Mouse (Mus musculus) heart, embryonic 16.5 days (tissue): Measurements from ENCODE around the gene Cnot3. TPM values are rescaled to one million over a fixed set of nuclear protein-coding genes. Genes with fewer than 3 reads are reported as not detected.
"Not testable (repeated sequence)": the region's sequence is repeated elsewhere in the genome, so short reads cannot be mapped to it uniquely, and the experiment has no call there.

Experiments used
- ATAC-seq: fragments of 200-750 bp; cut with Nextera tagmentation; replicated peaks from 2 replicates; pipeline ENCODE4 v1.8.0; 2017; ENCODE audit warnings: moderate number of reproducible peaks; ENCODE audit not compliant: insufficient read depth, low FRiP score; ENCODE audit errors: extremely low read depth
- H3K27ac ChIP-seq: fragments of 300-500 bp; sonication (generic); 2 replicates; pipeline ENCODE4 v1.5.1; 2014; ENCODE audit warnings: mild to moderate bottlenecking, low read length, control low read depth, moderate library complexity
- H3K27me3 ChIP-seq: fragments of 300-500 bp; sonication (generic); 2 replicates; pipeline ENCODE4 v1.6.1; 2014; ENCODE audit warnings: low read length, mixed read lengths; ENCODE audit not compliant: control insufficient read depth, insufficient read depth
- H3K36me3 ChIP-seq: fragments of 300-500 bp; sonication (generic); 2 replicates; pipeline ENCODE4 v1.6.1; 2014; ENCODE audit not compliant: control insufficient read depth, insufficient read depth
- H3K4me1 ChIP-seq: fragments of 300-500 bp; sonication (generic); 2 replicates; pipeline ENCODE4 v1.6.1; 2014; ENCODE audit warnings: low read length, mixed read lengths; ENCODE audit not compliant: control insufficient read depth, insufficient read depth
- H3K4me2 ChIP-seq: fragments of 300-500 bp; sonication (generic); 2 replicates; pipeline ENCODE4 v1.6.1; 2014; ENCODE audit warnings: low read depth, mild to moderate bottlenecking, control low read depth, low read length
- H3K4me3 ChIP-seq: fragments of 300-500 bp; sonication (generic); 2 replicates; pipeline ENCODE4 v1.5.1; 2014; ENCODE audit warnings: mild to moderate bottlenecking, control low read depth, low read length
- H3K9ac ChIP-seq: fragments of 300-500 bp; sonication (generic); 2 replicates; pipeline ENCODE4 v1.6.1; 2014; ENCODE audit warnings: low read length, control low read depth
- H3K9me3 ChIP-seq: fragments of 300-500 bp; sonication (generic); replicated peaks from 2 replicates; pipeline ENCODE4 v1.6.1; 2016; ENCODE audit warnings: low read length; ENCODE audit not compliant: control insufficient read depth
- WGBS: fragments of 180-500 bp; shearing (Covaris S2); extraction: QIAGEN DNeasy Blood & Tissue Kit; methylation state at CpG from one replicate; pipeline ENCODE4 v1.1.7; 2014; 5-methylcytosine and 5-hydroxymethylcytosine counted together
- polyA plus RNA-seq: library from polyadenylated mRNA; unstranded; fragments of >200 nt; fragmentation: Nextera tagmentation; extraction: Ambion mirVana; gene quantifications from 2 replicates; pipeline ENCODE4 v1.2.1, GENCODE M21; 2015

The Cnot3 gene
- polyA plus RNA-seq, 1 experiment from 2014 or later: 32.9 TPM

DNA sequence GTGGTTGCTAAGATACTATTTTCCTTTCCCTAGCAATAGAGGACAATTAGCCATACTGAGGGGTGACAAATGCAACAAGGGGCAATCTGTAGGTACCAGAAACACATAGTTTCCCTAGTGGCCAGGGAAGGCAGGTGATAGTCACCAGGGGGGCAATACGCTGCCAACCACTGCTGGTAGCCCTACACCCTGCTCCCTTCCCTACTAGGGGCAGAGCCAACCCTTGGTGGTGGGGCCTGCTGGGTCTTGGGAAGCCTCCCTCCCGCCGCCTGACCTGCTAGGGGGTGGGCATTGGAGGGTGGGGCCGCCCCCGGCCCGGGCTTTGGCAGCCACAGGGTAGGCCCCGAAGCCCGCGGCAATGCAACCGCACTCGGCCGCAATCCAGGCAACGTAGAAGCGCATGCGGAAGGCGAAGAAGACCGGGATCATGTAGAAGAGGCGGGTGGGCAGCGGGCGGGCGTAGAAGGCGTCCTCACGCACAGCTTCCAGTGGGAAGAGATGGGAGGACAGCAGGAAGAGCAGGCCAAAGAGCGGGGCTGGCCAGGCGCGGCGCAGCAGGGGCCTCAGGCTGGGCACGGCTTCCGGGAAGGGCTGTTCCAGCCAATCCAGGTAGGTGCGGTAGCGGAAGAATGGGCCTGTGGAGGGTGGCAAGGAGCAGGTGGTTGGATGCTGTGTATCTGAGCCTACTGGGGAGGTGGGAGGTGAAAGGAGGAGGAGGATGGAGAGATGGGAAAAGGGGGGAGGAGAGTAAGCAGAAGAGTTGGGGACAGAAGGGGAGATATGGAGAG, 40.5 kb downstream of the Cnot3 start:
- ATAC-seq: no peak
- no peaks in the 10 kb centered on the region for H3K27me3 ChIP-seq
- H3K4me2 ChIP-seq: no peak overlapping the region
- no peak overlapping the region for H3K9ac ChIP-seq
- H3K9me3 ChIP-seq: no peaks in the 10 kb centered on the region
- WGBS: 83% methylated on average over 31 of the region's 31 CpGs
- no peaks in the 10 kb centered on the region for H3K4me1 ChIP-seq
- H3K4me3 ChIP-seq: no peak overlapping the region
- no peak overlapping the region for H3K27ac ChIP-seq
- H3K36me3 ChIP-seq: peaks cover 14% of the 10 kb centered on the region

GRCm38 (mm10) chr7:3691919-3692318, 46.9 kb downstream of the Cnot3 start:
- Histone ChIP-seq H3K4me1 (peaks cover 11% of the 10 kb centered on the region), H3K4me3 (peak overlapping the region; percentile 83), H3K27ac (no peak overlapping the region; the same call in 1 of the 2 replicates), H3K4me2 (peak overlapping the region; percentile 70), H3K27me3 (no peaks in the 10 kb centered on the region), H3K36me3 (peaks cover 10% of the 10 kb centered on the region), H3K9ac (peak overlapping the region; percentile 90), H3K9me3 (no peaks in the 10 kb centered on the region)
- 26% methylated on average over 3 of the region's 3 CpGs for WGBS
- no peak for ATAC-seq

GRCm38 (mm10) chr7:3692382-3692986, 47.4 kb downstream of the Cnot3 start, which contains the start of gene Tsen34:
Gene Tsen34, plus strand, starts transcription at chr7:3692863.
- under 1% methylated on average over 49 of the region's 49 CpGs for WGBS
- H3K36me3 ChIP-seq: peaks cover 14% of the 10 kb centered on the region
- H3K27me3 ChIP-seq: no peaks in the 10 kb centered on the region
- peaks cover 11% of the 10 kb centered on the region for H3K4me1 ChIP-seq
- peak within 1 kb of the TSS; percentile 92 for H3K27ac ChIP-seq
- peak within 1 kb of the TSS; percentile 83 for H3K4me3 ChIP-seq
- H3K9ac ChIP-seq: peak within 1 kb of the TSS; percentile 90
- H3K9me3 ChIP-seq: no peaks in the 10 kb centered on the region
- no peak for ATAC-seq
- H3K4me2 ChIP-seq: peak within 1 kb of the TSS; percentile 70

DNA sequence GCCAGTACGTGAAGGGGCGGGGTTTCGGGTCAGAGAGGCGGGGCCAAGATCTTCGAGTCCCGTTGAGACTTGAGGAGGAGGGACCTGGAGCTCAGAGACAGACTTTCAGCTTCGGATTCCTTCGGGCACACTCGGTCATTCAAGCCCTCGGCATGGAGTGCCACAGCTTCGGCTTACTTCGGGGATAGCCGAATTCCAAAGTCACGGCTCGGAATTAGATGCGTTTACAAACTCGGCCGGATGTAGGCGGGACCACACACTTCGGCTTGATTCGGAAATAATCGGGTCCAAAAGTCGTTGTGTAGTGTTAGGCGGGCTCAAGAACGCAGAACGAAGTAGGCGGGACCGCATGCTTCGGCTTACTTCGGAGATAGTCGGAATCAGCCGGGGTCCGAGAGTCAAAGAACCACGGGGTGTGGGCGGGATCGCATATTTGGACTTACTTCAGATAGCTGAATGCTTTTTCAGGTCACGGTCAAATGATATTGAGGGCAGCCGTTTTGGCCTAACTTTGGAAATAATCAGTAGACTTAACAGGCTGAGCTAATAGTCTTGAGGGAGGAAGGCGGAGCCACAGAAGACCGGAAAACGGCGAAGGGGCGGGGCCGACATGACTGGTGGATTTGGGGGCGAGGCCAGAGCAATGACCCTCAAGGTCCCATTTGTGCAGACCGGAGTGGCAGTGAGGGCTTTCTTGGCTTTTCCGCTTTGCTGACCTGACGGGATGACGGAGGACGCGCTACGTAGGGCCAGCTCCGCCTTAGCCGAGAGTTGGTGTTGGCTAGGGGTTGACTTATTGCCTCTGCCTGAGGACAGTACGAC, 48.1 kb downstream of the Cnot3 start, which contains the start of gene Mboat7:
Mboat7 (minus strand) TSS at position 537 of the 822 bp plus-strand sequence.
- peak within 1 kb of the TSS; percentile 90 for H3K9ac ChIP-seq
- peak within 1 kb of the TSS; percentile 70 for H3K4me2 ChIP-seq
- peak; percentile 90 for ATAC-seq
- peaks cover 11% of the 10 kb centered on the region for H3K4me1 ChIP-seq
- H3K9me3 ChIP-seq: no peaks in the 10 kb centered on the region
- H3K36me3 ChIP-seq: peaks cover 18% of the 10 kb centered on the region
- under 1% methylated on average over 55 of the region's 55 CpGs for WGBS
- no peaks in the 10 kb centered on the region for H3K27me3 ChIP-seq
- H3K27ac ChIP-seq: peak within 1 kb of the TSS; percentile 92
- peak within 1 kb of the TSS; percentile 83 for H3K4me3 ChIP-seq

GRCm38 (mm10) chr7:3693809-3694075, 48.7 kb downstream of the Cnot3 start:
- under 1% methylated on average over 18 of the region's 18 CpGs for WGBS
- ATAC-seq: no peak
- H3K27me3 ChIP-seq: no peaks in the 10 kb centered on the region
- peak overlapping the region; percentile 83 for H3K4me3 ChIP-seq
- H3K4me2 ChIP-seq: peak overlapping the region; percentile 70
- H3K9me3 ChIP-seq: no peaks in the 10 kb centered on the region
- H3K36me3 ChIP-seq: peaks cover 23% of the 10 kb centered on the region
- H3K9ac ChIP-seq: peak overlapping the region; percentile 90
- H3K27ac ChIP-seq: peak overlapping the region; percentile 92
- H3K4me1 ChIP-seq: peaks cover 11% of the 10 kb centered on the region

- Histone ChIP-seq H3K27me3 (no peaks in the 10 kb centered on the region), H3K36me3 (peaks cover 29% of the 10 kb centered on the region), H3K27ac (peak overlapping the region; percentile 92), H3K9ac (peak overlapping the region; percentile 90), H3K9me3 (no peaks in the 10 kb centered on the region), H3K4me3 (peak overlapping the region; percentile 83), H3K4me1 (peaks cover 11% of the 10 kb centered on the region), H3K4me2 (peak overlapping the region; percentile 70)
- ATAC-seq: peak; percentile 50
- WGBS: under 1% methylated on average over 53 of the region's 55 CpGs
Observed at GRCm38 (mm10) chr7:3694076-3694948, 49.2 kb downstream of the Cnot3 start.

- Histone ChIP-seq H3K4me3 (peak overlapping the region; percentile 83), H3K9ac (peak overlapping the region; percentile 90), H3K36me3 (peaks cover 30% of the 10 kb centered on the region), H3K4me1 (peaks cover 11% of the 10 kb centered on the region), H3K4me2 (peak overlapping the region; percentile 70), H3K27ac (peak overlapping the region; percentile 92)
- H3K27me3 ChIP-seq, H3K9me3 ChIP-seq, ATAC-seq: not testable (repeated sequence)
- 5% methylated on average over 9 of the region's 9 CpGs for WGBS
Observed at GRCm38 (mm10) chr7:3694949-3695305, 49.9 kb downstream of the Cnot3 start.

- Histone ChIP-seq H3K27ac (no peak overlapping the region), H3K27me3 (no peaks in the 10 kb centered on the region), H3K4me2 (no peak overlapping the region), H3K4me3 (no peak overlapping the region), H3K9me3 (no peaks in the 10 kb centered on the region), H3K9ac (no peak overlapping the region), H3K4me1 (0 out of 2 replicates have a peak, but pooled peaks cover 5% of the 10 kb centered on the region), H3K36me3 (peaks cover 44% of the 10 kb centered on the region)
- 93% methylated on average over 6 of the region's 6 CpGs for WGBS
- no peak for ATAC-seq
Observed at GRCm38 (mm10) chr7:3698471-3698870, 53.4 kb downstream of the Cnot3 start.
